Mouse (Mus musculus): Measurements from ENCODE around the gene Dmkn. TPM values are rescaled to one million over a fixed set of nuclear protein-coding genes. Genes with fewer than 3 reads are reported as not detected.

Dmkn gene
- polyA plus RNA-seq, 1 experiment: 4.9 TPM

DNA sequence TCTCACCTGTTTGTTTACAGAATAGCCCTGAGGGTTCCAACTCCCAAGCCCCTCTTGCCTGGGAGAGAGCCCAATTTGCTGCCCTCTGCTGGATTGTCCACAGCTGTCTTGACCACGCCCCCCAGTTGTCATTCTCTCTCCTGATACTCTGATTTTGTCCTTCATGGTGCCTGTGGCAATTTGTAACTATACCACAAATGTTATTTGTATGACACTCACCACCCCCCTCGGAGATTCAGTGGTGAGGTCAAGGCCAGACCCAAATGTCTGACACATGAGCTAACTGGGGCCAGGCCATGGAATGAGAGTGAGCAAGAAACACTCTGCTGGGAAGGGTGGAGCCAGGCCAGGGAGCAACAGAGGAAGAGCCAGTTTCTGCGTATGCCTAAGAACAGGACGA is 4.7 kb upstream of the Dmkn start:
- no peak for DNase-seq (ENCODE audit: low read depth, low spot score)

DNA sequence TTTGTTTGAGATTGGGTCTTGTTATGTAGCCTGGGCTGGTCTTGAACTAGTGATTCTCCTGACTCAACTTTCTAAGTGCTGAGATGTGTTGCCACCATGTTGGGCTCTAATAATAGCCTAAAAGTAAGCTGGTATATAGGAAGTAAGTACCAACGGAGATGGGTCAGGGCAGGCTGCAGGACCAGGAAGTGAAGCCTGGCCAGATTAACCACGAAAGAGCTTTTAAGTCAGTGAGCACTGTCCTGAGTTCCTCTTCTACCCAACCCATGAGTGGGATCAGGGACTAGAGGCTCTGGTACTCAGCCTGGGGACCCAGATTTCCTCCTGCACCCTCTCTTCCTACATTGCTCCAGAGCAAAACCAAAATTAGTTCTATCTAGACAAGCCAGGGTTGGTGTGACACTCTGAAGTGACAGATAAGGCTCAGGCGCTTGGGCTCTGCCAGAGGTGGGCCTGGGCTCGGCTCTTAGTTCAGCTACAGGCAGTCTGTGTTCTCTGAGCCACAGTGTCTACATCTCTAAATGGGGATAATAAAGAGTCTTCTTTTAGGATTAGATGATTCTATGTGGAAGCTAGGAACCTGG is 1.7 kb upstream of the Dmkn start:
- 74% methylated on average over 4 of the region's 4 CpGs for WGBS
- DNase-seq (ENCODE audit: low read depth, low spot score): no peak

More for the DNA sequence above, 4.7 kb upstream of the Dmkn start:
- WGBS: 13% methylated on average over 4 of the region's 4 CpGs

DNA sequence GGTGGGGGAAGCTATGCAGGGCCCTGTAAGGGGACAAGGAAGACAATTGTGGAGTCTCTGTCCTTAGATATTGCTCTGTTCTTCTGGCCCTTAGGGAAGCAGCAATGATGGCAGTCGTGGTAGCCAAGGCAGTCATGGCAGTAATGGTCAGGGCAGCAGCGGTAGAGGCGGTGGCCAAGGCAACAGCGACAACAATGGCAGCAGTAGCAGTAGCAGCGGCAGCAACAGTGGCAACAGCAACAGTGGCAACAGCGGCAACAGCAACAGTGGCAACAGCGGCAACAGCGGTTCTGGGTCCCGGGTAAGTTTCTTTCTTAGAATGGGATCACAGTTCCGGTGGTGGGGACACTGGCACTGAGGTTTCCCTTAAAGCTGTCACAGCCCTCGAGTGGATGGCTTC is 1.6 kb downstream of the Dmkn start:
- no peak for DNase-seq (ENCODE audit: low read depth, low spot score)
- 56% methylated on average over 11 of the region's 11 CpGs for WGBS

DNA sequence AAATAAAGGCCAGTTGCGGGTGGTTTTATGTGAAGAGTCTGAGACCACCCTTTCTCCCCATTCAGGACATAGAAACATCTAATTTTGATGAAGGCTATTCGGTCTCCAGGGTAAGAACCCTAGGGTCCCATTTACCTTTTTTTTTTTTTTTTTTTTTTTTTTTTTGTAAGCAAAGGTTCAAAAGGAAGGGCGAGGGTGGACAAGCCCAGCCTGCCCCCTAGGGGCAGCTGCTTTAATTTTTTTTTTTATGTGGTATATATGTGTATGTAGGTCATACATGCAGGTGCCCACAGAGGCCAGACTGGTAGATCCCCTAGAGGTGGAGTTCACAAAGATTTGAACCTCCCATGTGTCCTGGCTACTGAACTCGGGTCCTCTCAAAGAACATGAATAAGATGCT is 2.9 kb downstream of the Dmkn start:
- DNase-seq (ENCODE audit: low read depth, low spot score): no peak
- 90% methylated on average over 4 of the region's 4 CpGs for WGBS

DNA sequence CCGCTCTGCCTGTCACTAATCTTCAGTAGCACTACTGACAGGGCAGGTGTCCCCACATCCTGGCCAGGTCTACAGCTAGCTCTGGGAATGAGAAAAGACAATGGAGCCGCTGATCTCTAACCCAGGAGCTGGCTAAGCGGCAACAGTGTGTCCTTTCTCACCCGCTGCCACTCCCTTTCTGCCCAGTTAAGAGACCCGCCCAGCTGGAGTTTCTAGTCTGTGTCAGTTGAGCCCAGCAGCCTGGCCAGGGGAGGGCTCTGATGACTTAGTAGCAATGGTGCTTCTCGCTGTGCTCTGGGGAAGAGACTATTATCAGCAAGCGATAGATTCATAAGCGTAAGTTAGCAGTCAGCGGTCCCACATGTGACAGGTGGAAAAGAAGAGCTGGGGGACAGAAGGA is 5.7 kb downstream of the Dmkn start:
- 11% methylated on average over 9 of the region's 9 CpGs for WGBS
- DNase-seq (ENCODE audit: low read depth, low spot score): peak; percentile 43

DNA sequence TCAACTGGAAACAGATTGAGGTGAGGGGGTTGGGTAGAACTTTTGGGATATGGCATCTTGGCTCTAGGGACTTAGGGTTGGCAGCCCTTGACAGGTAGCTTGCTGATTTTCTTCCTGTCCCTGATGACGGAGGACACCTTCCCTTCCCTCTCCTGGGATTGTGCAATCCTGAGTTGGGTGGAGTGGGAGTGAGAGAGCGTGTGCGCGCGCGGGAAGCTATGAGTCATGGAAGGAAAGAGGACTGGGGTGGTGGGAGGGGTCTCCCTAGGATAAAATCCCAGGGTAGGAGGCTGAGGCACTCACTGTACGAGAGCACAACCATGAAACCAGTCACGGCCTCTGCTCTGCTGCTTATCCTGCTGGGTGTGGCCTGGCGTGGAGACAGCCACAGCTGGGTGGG is 12.5 kb downstream of the Dmkn start:
- WGBS: 46% methylated on average over 9 of the region's 9 CpGs
- no peak for DNase-seq (ENCODE audit: low read depth, low spot score)

DNA sequence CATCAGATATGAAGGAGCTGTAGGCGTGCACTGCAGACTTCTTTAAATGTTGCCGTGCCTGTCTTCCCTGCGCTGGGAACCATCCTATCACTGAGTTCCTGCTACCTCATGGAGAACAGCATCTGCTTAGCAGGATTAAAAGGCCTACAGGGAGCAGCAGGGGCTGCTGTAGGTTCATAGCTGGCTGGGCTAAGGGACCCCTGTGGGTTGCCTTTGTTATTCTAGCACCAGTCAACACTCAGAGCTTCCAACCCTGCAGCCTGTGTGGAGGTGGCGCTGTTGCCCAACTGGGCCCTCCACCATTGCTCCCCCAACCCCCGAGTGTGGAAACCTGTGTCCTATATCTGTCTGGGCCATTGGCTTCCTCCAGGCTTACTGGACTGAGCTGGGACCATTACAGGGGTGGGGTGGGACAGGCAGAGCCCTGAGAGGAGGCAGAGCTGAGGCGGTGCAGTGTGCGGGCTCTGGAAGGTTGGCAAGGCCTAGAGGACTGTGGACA is 13.6 kb downstream of the Dmkn start:
- 85% methylated on average over 7 of the region's 7 CpGs for WGBS
- DNase-seq (ENCODE audit: low read depth, low spot score): no peak

DNA sequence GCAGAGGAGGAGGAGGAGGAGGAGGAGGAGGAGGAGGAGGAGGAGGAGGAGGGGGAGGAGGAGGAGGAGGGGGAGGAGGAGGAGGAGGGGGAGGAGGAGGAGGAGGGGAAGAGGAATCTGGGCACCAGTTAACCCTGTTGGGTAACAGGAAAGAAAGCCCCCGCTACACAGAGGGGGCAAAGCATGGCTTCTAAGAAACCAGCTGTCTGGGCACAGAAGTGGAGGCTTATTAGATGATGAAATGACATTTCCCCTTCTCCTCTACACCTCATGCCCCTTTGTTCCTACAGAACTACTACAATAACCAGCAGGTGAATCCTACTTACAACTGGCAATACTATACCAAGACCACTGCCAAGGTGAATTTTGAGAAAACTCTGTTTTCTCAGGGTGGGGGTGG is 14.4 kb downstream of the Dmkn start:
- 88% methylated on average over 1 of the region's 1 CpGs for WGBS
- no peak for DNase-seq (ENCODE audit: low read depth, low spot score)

DNA sequence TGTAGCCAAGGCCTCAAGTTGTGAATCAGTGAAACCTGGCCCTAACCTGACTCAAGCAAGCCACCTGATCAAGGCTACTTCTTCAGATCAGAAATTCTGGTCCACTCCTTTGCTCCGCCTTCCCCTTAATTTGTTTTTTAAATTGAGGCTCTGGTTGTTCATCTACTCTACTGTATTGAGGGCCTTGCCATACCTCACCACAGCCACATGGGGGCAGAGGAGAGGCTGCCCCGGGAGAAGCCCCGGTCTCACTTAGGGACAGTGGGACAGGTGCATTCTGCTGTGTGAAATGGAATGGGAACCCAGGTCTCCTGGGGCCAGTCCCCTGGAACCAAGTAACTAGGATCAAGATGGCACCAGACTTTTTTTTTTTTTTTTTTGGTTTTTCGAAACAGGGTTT is 18.2 kb downstream of the Dmkn start:
- no peak for DNase-seq (ENCODE audit: low read depth, low spot score)
- 55% methylated on average over 4 of the region's 4 CpGs for WGBS

DNA sequence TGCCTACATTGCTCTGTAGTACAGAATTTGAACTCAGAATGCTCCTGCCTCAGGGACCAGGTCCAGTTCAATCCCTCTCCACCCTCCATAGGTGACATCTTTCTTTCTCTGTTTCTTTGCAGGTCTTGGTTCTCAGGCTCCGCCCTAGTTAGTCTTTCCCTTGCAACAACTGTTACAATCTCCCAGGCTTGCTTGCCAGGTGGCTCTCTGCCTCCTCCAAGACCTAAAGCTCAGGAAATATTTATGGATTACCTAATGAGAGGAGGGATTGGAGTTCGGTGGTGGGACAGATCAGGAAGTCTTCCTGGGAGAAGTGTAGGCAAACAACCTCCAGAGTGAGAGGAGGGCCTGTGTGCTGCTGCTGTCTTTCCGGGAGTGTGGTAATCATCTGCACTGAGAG is 19.1 kb downstream of the Dmkn start:
- 31% methylated on average over 3 of the region's 3 CpGs for WGBS
- DNase-seq (ENCODE audit: low read depth, low spot score): no peak

DNA sequence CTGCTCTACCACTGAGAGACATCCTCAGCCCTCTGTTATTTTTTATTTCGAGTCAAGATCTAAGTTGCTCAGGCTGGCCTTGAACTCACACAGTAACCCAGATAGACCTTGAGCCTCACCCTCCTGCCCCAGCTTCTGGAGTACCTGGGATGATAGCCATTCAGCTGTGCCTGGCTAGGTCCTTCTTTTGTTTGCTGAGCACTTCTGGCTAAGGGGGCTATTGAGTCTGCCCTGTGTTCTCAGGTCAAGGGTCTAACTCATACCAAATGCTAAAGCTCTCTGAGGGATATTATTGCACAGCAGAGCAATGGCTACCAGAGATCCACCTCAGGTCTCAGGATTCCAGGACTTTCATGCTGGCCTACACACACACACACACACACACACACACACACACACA is 21.6 kb downstream of the Dmkn start:
- WGBS: 28% methylated on average over 1 of the region's 1 CpGs
- DNase-seq (ENCODE audit: low read depth, low spot score): no peak

DNA sequence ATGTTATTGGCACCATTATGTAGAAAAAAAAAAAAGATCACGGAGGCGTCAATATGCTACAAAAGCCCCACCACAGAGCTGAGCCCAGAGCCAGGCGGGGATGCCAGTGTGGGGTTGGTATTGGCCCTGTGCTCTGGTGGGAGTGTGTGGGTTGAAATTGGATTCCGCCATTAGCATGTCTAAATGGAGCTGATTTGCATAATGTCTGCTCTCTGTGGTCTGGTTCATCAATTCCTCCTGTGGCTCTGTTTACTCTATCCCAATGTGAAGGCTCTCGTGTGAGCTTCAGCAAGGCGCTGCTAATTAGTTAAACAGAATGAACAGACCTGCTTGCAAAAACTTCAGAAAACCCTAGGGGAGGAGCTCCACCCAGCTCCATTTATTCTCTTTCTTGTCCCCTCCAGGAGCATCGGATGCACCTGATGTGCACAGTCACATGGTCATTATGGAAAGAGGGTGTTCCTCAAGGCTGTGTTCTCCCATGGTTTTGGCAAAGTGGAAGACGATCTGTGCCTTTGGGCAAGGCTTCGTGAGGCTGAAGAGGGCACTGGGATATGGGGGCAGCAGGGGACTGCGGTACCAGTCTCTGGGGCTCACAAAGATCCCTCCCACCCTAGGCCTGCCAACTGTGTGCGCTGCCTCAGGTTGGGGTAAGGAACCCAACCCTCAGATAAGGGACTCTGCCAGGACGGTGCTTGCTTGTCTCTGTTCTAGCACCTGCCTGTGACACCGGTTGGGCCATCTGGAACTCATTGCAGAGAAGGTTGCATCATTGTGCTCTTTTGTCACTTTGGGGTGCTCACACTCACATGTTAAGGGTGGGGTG is 22.4 kb downstream of the Dmkn start:
- WGBS: 78% methylated on average over 13 of the region's 13 CpGs
- DNase-seq (ENCODE audit: low read depth, low spot score): no peak

DNA sequence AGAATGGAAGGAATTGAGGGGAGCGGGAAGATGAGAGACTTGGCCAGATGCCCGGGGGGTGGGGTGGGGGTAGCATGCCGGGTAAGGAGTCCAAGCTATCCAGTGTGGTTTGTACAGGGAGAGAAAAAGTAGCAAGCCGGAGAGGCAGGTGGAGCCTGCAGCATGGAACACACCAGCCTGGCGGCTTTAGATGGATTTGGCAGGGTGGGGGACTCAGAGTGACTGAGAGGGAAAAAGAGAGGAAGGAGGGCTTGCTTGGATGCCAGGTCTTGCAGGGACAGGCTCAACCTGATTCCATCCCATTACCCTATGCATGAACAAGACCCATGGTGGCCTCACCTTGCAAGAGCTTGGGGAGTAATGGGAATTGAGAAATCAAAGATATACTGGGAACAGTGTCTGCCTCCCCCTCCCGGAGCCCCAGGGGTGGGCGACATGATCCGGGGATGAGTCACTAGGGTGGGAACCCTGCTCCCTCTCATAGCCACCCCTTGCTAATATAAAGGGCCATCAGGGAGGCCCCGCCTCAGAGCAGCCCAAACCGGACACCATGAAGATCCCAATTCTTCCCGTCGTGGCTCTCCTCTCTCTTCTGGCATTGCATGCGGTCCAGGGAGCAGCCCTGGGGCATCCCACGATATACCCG is 23.9 kb downstream of the Dmkn start, which contains the start of gene Krtdap:
Krtdap (plus strand) TSS at position 520 of the 646 bp plus-strand sequence.
- WGBS: 60% methylated on average over 15 of the region's 15 CpGs
- no peak for DNase-seq (ENCODE audit: low read depth, low spot score)

DNA sequence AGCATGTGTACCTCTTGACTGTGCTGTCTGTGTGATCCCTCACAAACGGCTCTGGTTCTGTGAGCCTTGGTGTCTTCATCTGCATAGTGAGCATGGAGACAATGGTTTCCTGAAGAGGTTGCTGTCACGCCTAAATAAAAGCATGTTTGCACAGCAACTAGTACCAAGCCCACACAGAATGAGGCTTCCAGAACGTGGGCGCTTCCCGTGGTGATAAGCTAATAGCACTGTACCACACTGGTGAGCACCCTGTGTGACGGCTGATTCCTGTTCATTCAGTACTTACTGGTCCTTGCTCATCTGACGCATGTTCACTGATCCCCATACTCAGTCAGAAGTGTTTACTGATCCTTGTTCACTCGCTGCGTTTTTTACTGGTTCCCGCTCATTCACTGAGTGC is 26.6 kb downstream of the Dmkn start:
- no peak for DNase-seq (ENCODE audit: low read depth, low spot score)
- 68% methylated on average over 10 of the region's 10 CpGs for WGBS

DNA sequence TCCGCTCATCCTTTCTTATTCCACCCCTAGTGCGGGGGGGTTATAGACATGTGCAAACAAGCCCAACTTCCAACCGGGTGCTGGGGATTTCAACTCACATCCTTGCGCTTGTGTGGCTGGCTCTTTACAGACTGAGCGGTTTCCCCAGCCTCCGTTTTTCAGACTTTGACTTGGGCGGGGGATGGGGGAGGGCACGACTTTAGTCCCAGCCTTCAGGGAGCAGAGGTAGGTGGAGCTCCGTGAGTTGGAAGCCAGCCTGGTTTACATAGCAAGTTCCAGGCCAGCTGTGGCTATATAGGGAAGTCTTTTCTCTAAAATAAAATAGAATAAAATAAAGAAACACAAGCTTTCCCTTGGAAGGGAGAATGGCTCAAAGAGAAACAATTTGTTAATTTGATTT is 28.4 kb downstream of the Dmkn start:
- 14% methylated on average over 9 of the region's 9 CpGs for WGBS
- DNase-seq (ENCODE audit: low read depth, low spot score): no peak

DNA sequence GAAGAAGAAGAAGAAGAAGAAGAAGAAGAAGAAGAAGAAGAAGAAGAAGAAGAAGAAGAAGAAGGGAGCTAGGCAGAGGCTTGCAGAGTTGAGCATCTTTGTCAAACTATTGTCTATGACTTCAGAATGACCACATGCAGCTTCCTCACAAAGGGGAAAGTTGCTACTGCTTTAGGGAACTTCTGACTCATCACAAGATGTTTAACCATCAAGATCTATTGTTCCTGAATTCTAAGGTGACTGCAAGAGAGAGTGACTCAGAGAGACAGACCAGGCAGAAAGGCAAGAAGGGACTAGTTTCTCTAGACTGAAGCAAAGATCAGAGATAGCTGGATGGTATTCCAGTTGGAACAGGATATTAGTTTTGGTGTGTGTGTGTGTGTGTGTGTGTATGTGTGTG is 31.4 kb downstream of the Dmkn start:
- DNase-seq (ENCODE audit: low read depth, low spot score): no peak

DNA sequence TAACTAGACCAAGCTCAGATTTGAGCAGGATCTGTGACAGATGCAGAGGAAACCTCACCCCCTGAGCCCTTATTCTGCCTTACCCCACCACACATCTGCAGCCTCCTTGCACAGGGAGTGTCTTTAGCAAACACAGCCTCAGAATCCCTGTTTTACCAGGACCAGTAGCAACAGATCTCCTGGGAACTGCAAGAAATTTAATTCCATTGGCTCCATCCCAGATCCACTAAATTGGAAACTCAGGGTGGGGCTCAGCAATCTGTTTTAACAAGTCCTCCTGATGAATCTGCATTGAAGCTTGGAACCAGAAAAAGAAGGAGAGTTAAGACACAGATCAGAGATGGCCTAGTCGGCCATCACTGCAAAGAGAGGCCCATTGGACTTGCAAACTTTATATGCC is 33.2 kb downstream of the Dmkn start:
- DNase-seq (ENCODE audit: low read depth, low spot score): no peak
- WGBS: 40% methylated on average over 1 of the region's 1 CpGs

DNA sequence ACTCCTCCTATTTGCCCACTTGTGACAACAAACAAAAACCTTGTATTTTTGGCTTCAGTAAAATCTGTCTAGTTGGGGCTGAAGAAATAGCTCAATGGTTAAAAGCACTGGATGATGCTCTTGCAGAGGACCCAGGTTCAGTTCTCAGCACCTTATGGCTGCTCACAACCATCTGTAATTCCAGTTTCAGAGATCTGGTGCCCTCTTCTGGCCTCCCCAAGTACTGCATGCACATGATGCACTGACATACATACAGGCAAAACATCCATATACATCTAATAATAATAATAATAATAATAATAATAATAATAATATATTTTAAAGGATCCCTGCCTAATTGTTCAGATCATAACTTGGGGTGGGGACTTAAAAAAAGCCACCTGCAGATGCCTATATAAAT is 37.1 kb downstream of the Dmkn start:
- DNase-seq (ENCODE audit: low read depth, low spot score): no peak

DNA sequence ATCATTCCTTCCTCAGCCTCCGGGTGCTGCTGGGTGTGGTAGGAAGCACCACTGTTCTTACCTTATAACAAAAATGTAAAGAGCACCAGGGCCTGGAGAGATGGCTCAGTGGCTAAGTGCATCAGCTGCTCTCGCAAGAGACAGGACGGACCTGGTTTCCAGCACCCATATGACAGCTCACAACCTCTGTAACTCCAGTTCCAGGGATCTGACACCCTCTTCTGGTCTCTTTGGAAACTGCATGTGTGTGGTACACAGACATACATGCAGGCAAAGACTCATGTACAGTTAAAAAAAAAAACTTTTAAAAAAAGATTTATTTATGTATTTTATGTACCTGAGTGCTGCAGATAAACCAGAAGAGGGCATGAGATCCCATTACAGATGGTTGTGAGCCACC is 39.7 kb downstream of the Dmkn start:
- 94% methylated on average over 3 of the region's 3 CpGs for WGBS
- DNase-seq (ENCODE audit: low read depth, low spot score): no peak

DNA sequence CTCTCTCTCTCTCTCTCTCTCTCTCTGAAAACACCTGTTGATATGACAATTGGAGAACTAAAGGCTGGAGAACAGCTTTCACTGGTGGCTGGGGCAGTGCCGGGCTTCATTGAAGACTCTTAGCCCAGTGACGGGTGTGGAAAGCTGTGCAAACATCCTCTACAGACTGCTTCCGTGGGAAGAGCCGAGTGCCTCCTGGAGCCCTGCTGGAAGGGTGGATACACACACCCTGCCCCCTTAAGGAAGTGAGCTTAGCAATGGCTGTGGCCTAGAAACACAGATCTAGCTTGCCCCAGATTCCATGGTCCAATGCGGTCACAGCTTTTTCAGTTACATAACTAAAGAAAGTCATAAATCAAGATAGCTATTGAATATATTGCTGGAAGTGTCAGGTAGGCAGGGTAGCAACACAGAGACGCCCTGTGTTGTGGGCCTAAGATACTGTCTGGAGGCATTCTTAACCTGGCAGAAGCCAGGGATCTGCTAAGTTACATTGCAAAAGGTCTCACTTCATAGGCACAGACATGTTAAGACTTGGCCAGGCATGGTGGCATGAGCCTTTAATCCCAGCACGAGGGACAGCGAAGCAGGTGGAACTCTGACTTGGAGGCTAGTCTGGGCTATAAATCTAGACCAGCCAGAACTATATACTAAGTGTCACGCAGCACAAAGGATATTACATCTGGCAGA is 40.6 kb downstream of the Dmkn start:
- DNase-seq (ENCODE audit: low read depth, low spot score): peak; percentile 69
- 28% methylated on average over 9 of the region's 9 CpGs for WGBS
